Mouse (Mus musculus) adrenal gland, adult 2 months (tissue): ENCODE measurements around the gene Pold1. TPM values are rescaled to one million over a fixed set of nuclear protein-coding genes. Genes with fewer than 3 reads are reported as not detected.

Experiments
- DNase-seq: peaks from one replicate; pipeline ENCODE4 v3.0.0; 2021
- polyA plus RNA-seq: library from polyadenylated mRNA; depleted of rRNA; stranded (reverse); fragments of >200 nt; gene quantifications from 2 replicates; pipeline ENCODE4 v1.2.3, GENCODE M21; 2012
- total RNA-seq, 2 experiments: library from RNA; stranded (reverse); gene quantifications; 2 replicates each; pipeline ENCODE4 v1.2.3; 2021

The Pold1 gene
- total and polyA plus RNA-seq, 3 experiments: 8.0 to 31.0 (median 17.3) TPM

DNA sequence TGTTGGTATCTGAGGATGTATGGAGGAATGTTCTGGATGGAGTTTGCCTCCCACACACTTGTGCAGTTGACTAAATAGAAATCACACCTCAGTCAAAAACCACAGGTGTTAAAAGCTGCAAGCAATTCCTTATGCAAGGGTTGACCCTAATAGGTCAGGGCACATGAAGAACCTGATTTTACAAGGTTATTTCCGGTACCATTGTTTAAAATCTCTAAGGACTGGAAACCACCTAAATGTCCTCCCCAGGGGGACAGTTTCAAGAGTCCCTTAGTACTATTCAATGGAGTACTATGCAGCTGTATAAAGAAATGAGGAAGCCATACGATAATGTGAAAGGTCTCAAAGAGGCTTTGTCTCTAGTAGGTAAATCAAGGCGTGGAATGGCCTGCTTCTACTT lies 2.4 kb downstream of the Pold1 start:
- DNase-seq: no peak

DNA sequence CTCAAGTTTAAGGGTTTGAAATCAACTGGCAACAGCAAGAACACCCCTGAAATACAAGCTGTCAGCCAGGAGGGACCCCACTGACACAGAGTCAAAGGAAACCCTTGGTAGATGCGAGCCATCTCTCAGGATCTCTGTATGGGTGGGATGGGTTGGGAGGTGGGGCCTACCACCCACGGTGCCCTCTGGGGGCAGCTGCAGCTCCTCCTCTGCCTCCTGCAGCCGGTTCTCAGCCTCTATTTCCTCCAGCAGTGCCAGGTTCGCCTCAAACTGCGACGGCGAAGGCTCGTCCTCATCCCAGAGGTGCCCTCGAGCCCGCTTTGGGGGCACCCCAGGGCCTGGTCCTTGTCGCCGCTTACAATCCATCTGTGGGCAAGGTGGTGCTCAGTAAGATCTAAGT lies 5.6 kb downstream of the Pold1 start:
- no peak for DNase-seq

DNA sequence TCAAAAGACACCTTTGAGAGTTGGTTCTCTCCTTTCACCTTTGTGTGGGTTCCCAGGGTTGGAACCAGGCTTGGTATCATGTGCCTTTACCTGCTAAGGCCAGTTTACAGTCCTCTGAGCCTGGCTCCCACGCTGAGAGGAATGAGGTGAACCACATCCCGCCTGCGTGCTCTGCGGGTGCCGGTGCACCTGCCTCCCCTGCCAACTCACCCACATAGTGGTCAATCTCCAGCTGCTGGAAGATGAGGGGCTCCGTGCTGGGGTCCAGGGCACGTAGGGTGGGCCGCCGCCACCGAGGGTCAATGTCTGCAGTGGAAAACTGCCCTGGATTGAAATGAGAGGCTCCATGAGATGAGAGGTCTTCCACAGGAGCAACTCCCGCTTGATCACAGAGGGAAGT lies 6.1 kb downstream of the Pold1 start:
- no peak for DNase-seq

DNA sequence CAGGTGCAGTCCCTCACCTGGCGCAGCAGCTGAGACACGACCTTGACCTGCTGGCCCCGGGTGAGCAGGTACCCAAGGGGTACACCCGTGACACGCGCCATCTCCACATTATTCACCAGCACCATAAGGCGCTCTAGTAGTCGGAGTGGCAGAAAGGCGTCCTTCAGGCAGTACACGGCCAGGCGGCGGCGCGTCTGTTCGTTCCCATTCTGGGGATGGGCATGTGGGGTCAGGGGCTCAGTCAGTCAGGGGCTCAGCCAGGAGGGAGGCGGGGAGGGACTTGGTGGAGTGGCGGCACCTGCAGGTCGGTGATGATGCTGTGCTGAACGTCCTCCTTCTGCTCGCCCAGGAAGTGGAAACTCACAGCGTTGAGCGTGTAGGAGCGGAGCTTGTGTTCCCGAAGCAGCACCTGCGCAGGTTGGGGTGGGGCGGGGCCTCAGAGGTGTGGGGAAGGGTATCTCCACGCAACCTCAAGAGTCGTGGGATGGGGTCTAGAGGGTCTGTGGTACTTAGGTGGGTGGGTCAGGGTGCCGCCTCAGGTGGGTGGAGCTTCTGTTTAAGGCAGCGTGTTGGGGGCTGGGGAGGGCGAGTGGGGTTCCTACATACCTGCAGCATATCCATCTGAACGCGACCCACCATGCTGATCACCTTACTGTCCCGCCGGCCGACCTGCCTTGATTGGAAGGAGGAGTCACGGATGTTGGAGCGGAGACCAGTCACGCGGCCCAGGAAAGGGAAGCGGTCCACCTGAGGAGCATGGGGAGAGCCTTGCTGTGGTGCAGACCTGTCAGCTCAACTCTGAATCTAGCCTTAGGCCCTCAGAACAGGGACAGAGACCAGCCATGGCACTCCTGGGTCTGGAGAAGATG lies 9.7 kb downstream of the Pold1 start:
- DNase-seq: no peak

DNA sequence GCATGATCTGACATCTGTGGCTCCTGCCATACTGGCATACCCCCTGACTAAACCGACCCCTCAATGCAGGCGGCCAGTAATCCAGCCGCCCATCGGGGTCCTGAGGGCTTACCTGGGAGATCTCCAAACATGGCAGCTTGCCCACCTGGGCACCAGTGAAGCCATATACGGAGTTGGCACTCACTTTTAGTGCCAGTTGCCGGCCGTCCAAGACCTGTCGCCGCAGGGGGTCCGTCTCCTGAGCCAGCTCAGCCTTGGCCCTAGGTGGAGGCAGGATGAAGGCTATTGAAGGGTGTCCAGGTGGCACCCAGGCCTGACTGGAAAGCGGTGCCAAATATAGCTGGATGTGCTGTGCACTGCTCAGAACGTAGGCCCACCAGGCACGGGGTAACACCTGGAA lies 11.2 kb downstream of the Pold1 start:
- no peak for DNase-seq

DNA sequence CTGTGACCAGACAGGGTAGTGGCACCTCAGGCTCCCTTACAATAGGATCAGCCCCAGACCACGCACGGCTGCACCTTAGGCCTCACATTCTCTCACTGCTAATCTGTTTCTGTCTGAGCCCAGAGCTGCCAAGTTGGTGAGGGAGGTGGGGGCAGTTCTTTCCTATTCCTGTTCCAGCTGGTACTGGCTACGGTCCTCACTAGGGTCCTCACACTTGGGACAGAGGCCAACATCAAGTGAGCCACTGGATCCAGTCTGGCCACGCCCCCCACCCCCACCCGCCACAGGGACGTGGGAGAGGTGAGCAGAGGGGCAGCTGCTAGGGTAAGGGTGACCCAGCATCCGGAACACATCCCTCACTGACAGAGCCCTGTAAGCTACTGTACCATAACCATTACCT lies 11.6 kb downstream of the Pold1 start:
- no peak for DNase-seq

DNA sequence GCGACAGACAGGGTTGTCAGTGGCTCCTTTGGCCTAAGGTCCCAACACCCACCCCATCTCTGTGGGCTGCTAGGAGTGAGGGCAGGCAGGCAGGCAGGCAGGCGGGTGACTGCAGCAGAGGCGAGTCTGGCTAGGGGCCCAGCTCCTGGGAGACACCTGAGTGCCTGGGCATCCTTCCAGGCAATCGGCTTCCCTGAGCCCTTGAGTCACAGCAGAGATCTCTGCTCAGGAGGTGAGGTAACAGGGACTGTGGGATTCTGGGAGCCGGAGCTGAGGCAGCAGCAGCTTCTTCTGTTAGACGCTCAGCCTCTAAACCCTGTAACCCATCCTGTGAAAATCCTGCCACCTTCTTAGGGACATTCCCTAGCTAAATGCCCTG lies 12.1 kb downstream of the Pold1 start:
- DNase-seq: no peak

DNA sequence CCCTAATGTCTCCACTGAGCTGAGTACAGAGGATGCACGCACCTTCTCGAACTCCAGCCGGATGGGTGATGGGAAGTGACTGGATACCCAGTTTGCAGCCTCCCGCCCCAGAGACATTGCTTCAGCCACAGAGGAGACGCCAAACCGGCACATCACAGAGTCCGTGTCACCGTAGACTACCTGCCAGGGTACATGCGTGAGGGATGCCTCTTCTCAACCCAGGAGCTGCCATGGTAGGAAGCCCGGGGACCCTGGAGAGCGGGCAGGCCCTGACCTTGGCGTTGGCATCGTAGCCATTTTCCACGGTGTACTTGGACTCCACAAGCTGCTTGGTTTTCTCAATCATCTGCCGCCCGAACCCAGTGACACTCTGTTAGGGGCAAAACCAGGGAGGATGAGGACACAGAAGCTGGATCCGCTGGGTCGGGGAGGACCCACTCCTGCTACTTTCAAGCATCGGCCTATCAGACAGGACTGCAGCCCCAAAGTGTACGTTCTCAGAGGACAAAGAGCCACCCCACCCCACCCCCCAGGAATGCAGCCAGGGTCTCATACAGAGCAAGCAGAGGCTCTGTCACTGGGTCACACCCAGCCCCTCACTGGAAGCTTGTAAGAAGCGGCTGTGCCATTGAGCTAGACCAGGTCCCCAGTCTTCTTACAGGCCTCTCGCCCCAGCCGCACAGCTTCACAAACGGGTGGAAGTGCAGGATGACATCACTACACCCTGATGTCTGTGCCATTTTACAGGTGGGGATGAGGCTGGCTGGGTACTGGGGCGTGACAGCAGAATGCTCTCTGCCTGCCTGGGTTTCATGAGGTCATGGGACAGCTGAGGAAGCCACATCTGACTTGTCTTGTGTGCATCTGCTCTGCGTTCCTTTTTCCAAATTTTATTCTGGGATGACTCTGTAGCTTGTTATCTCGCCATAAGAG lies 12.7 kb downstream of the Pold1 start:
- DNase-seq: no peak

DNA sequence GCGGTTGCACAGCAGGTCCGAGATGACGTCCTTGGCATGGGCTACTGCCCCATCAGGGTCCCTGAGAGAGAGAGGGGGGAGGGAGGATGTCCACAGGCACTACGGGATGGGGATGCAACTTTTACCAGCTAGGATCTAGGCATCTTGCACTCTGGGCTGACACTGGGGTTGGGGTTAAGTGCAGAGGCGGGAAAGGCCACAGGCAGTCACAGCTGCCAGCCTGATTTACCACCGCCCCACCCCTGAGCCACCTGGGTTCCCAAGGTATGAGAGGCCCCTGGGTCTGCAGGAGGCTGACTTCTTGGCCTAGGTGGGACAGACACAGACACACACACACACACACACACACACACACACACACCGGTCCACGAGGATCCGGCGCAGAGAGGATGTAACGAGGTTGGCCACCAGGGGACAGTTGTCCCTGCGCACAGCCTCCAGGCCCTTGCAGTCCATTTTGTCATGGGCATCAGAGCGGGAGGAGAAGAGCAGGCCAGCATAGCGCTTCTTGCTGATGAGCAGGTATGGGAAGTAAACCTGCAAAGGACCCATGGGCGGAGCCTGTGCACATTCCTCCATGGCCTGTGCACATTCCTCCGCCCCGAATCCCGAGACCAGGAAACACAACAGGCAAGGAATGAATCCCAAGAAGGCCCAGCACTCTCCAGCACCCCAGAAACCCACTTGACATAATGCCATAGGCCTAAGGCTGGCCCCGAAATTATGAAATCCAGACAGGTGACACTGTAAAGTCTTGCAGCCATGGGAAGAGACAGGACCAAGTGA lies 13.8 kb downstream of the Pold1 start:
- DNase-seq: no peak

DNA sequence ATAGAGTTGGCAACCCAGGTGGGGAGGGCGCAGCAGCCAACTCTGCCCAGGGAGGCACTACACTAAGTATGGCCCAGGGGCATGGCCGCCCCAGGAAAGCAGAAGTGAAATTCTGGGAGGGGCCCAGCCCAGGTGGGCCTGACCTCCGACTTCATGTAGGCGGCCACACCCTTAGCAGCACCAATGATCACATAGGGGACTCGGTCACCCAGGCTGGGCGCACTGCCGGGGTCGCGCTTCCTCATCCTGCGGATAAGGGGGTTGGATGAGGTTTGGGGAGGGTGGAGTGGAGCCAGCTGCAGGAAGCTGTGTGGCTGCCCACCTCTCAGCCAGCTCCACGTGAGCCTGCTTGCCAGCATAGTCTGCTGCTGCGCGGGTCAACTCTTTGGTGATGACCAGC lies 14.4 kb downstream of the Pold1 start:
- DNase-seq: no peak

DNA sequence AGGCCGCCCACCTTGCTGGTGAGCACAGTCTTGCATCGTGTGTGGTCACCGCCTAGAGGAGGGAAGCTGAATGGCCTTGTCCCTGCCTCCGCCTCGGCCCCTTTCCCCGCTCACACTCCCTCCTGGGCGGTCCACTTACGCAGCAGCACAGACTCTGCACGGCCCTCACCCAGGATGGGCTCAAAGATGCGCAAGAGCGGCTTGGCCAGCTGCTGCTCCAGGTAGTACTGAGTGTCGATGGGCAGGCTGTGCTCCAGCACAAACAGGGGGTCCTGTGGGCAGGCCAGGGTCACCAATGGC lies 15.0 kb downstream of the Pold1 start:
- DNase-seq: no peak

DNA sequence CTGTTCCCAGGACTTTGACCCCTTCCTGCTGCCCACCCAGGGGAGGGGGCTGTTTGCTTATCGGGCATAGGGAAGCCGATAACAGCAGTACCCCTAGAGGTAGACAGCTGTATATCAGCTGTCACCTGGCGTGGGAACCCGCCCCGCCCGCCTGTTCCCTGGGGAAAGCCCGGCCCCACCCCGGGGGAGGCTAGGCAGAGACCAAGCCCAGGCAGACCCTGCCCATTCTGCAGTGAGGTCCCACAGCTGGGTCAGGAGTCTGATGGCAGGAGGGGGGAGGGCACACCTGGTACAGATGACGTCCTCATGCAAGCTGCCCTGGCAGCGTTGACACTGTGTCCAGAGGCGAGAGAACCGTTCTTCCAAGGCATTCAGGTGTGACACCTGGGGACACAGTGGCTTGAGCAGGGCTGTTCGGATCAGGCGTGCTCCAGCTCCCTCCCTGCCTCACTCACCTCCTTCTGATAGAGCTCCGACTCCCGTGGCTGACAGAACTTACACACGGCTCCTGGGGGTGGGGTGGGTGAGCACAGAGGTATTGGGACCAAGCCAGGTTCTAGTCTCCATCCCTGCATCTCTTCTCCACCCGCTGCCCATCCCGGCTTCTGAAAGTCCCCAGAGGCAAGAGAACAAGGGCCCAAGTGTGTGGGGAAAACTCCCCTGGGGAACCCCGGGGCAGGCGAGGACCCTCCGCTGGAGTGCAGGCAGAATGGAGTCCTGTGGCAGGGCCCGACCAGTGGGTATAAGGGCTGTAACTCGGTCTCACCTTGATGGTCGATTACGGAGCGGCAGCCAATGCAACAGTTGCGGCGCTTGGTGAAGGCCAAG lies 15.5 kb downstream of the Pold1 start:
- DNase-seq: no peak

DNA sequence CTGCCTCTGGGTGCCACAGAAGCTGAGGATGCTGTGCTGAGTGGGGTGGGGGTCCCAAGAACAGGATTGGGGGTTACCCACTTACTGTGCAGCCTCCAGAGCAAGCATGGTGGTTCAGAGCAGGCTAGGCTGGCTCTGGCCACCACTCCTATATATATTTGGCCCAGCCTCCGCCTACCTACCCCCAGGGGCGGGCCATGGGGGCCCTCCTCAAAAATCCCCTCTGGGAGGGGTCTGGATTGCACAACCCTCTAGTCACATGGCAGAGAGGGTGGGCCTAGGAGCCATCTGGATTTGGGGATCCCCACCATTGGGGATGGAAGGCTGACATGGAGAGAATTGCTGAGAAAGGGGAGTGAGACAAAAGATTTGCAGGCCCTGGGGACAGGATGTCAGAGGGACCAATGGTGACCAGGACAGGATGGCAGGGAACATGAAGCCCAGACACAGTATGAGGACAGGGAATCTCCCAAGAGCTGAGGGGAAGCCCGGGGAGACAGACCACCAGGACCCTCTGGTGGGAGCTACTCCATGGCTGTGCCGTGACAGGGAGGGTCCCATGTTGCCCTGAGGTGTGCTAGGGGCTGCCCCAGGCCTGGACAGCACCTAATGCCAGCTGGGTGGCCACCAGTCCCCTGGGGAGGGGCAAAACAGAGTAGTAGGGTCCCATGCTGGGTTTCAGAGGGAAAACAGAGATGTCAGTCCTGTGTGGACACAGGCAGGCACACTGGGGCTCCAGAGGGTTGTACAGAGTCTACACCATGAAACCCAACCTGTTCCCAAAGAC lies 16.5 kb downstream of the Pold1 start, which contains the start of gene Spib:
TSS of gene Spib (minus strand) at position 126 of the 787 bp plus-strand sequence.
- DNase-seq: no peak

DNA sequence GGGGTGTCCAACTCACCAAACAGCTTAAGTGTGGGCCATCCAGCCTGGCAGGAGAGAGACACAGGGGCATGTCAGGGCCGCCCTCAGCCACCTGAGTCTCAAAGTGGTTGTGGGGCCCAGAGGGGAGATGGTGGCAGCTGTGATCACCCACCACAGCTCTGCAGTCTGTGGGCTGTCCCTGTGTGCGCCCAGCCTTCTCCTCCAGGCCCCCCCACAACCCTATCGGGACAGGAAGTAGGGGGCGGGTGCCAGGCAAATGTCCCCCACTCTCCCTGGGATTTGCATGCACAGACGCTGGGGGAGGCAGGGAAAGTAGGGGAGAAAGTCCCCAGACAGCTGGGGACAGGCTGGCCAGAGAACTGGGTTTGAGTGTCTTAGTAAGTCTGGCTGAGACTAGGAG lies 17.4 kb downstream of the Pold1 start:
- DNase-seq: no peak

DNA sequence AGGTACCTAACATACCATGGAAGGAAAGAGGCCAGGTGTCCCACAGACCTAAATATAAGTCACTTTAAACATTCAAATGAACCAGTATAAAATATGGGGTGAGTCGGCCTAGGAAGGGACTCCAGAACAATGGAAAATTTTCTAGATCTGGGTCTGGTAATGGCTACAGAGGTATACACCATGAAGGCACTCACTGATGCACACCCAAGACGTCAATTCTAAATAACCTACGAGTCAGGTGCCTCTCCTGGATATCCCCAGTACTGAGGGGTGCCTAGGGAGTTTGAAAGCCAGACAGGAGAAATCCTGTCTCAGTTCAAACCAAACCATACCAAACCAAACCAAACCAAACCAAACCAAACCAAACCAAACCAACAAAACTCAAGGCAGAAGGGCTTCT lies 18.1 kb downstream of the Pold1 start:
- no peak for DNase-seq

DNA sequence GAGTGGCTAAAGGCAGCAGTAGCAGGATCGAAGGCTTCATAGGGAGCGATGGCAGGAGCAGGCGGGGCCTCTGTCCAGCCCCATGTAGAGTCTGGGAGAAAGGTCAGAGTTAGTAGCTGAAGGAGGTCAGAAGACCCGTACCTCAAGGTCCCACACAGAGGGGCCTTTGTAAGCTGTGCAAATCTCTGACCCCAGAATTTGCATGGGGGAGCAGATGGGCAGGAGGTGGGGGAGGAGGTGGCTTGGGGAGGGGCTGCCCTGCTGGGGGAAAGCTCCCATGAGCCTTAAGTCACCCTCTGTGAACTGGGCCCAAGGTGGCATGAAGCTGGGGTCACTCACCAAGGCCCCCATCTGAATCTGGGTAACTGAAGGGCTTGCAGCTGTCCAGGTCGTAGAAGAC lies 19.1 kb downstream of the Pold1 start:
- DNase-seq: no peak

DNA sequence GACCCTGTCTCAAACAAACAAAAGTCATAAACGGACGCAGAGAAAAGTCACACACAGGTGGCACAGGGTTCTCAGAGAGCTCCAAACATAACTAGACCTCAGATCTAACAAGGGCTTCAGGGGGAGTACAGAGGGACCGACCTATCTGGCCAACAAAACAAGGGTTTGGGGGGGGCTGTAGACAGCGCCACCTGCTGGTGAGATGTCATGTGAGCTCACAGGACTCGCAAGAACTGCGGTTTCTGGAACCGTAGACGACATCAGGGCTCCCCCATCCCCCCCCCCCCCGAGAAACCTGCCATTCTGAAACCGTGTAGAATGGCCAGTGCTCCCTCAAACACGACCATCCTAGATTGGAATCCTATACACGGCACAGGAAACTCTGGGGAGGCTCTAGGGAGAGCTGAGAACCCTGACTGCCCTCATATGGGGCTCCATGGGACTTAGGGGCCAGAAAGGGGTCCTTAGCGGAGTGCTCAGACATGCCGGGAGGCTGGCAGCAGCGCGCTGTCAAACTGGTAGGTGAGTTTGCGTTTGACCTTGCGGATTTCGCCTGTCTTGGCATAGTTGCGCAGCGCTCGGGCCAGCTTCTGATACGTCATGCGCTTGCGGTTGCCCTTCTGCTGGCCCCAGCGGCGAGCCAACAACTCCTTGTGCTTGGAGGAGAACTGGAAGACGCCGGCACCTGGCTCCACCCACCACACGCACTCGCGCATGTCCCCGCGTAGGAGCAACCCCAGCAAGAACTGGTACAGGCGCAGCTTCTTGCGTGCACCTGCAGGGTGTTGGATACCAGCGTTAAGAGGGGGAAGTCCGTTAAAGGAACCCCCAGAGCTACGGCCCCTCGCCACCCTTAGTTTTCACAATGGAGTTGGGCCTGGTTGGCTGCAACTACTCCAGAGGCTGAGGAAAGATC lies 20.9 kb downstream of the Pold1 start:
- peak; percentile 82 for DNase-seq

DNA sequence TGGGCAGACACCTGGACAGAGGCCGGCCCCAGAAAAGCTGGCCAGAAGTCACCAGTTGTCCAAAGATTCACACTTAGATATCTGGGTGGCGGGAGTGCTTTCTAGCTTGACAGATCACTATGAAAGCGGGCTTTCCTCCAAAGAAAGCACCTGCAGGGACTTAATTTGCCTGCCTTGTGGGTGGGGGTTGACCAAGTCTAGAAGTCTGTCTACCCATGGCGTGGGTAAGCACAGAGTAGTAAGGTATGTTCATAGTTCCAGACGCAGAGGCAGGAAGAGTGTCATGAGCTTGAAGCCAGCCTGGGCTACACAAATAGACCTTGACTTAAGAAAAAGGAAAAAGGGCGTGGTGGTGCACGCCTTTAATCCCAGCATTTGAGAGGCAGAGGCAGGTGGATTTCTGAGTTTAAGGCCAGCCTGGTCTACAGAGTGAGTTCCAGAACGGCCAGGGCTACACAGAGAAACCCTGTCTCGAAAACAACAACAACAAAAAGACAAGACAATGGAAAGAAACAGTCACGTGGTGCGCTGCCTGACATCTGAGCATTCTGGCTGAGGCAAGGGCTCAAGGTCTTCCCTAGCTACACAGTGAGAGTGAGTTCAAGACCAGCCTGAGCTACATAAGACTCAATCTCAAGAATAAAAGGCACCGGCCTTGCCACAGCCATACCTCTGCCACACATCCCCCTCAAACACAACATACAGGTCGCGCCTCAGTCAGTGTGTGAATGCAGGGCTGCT lies 22.1 kb downstream of the Pold1 start:
- no peak for DNase-seq
